Mouse (Mus musculus): ENCODE data around the gene Ppp1r37. TPM values are rescaled to one million over a fixed set of nuclear protein-coding genes. Genes with fewer than 3 reads are reported as not detected.
"Not testable (repeated sequence)": the region's sequence is repeated elsewhere in the genome, so short reads cannot be mapped to it uniquely, and the experiment has no call there.

The Ppp1r37 gene
- polyA plus RNA-seq (2015; fragmentation: Nextera tagmentation; extraction: Ambion mirVana): 9.5 and 11.3 TPM in 2 replicates

GRCm38 (mm10) chr7:19562643-19563410 is at the start of gene Ppp1r37:
Gene Ppp1r37 (minus strand): TSS chr7:19563076.
- Histone ChIP-seq H3K9ac (ENCODE audit: low read depth, low read length) (peak within 1 kb of the TSS; percentile 95), H3K4me1 (ENCODE audit: control insufficient read depth, low read depth, low read length) (peaks cover 62% of the 10 kb centered on the region), H3K27ac (ENCODE audit: low read length) (peak within 1 kb of the TSS; percentile 96), H3K4me3 (ENCODE audit: low read depth, low read length) (peak within 1 kb of the TSS; percentile 97), H3K9me3 (replicated peaks; ENCODE audit: control insufficient read depth, low read length) (no peaks in the 10 kb centered on the region), H3K4me2 (ENCODE audit: low read depth, low read length) (peak within 1 kb of the TSS; percentile 96), H3K36me3 (ENCODE audit: control insufficient read depth, insufficient read depth) (peaks cover 17% of the 10 kb centered on the region), H3K27me3 (ENCODE audit: control insufficient read depth, insufficient read depth, low read depth, low read length) (no peaks in the 10 kb centered on the region)
- 4% methylated on average over 19 of the region's 19 CpGs for WGBS (ENCODE audit: insufficient replicate concordance)
- ATAC-seq (ENCODE audit: low read depth): no peak

GRCm38 (mm10) chr7:19610969-19611368 is 48.1 kb upstream of the Ppp1r37 start:
- no peak overlapping the region for H3K4me2 ChIP-seq (ENCODE audit: low read depth, low read length)
- no peak overlapping the region for H3K27ac ChIP-seq (ENCODE audit: low read length)
- no peaks in the 10 kb centered on the region for H3K9me3 ChIP-seq (replicated peaks; ENCODE audit: control insufficient read depth, low read length)
- H3K4me1 ChIP-seq (ENCODE audit: control insufficient read depth, low read depth, low read length): no peaks in the 10 kb centered on the region
- no peak for ATAC-seq (ENCODE audit: low read depth)
- H3K9ac ChIP-seq (ENCODE audit: low read depth, low read length): no peak overlapping the region
- 72% methylated on average over 5 of the region's 5 CpGs for WGBS (ENCODE audit: insufficient replicate concordance)
- H3K36me3 ChIP-seq (ENCODE audit: control insufficient read depth, insufficient read depth): no peaks in the 10 kb centered on the region
- no peaks in the 10 kb centered on the region for H3K27me3 ChIP-seq (ENCODE audit: control insufficient read depth, insufficient read depth, low read depth, low read length)
- H3K4me3 ChIP-seq (ENCODE audit: low read depth, low read length): no peak overlapping the region

- Histone ChIP-seq H3K27ac (ENCODE audit: low read length) (no peak overlapping the region), H3K9ac (ENCODE audit: low read depth, low read length) (no peak overlapping the region), H3K4me2 (ENCODE audit: low read depth, low read length) (no peak overlapping the region), H3K4me1 (ENCODE audit: control insufficient read depth, low read depth, low read length) (no peaks in the 10 kb centered on the region), H3K27me3 (ENCODE audit: control insufficient read depth, insufficient read depth, low read depth, low read length) (no peaks in the 10 kb centered on the region), H3K9me3 (replicated peaks; ENCODE audit: control insufficient read depth, low read length) (no peaks in the 10 kb centered on the region), H3K36me3 (ENCODE audit: control insufficient read depth, insufficient read depth) (no peaks in the 10 kb centered on the region), H3K4me3 (ENCODE audit: low read depth, low read length) (no peak overlapping the region)
- ATAC-seq (ENCODE audit: low read depth): no peak
- 81% methylated on average over 12 of the region's 12 CpGs for WGBS (ENCODE audit: insufficient replicate concordance)
Measured at GRCm38 (mm10) chr7:19609641-19610332, 46.9 kb upstream of the Ppp1r37 start.

GRCm38 (mm10) chr7:19607291-19607690 is 44.4 kb upstream of the Ppp1r37 start:
- Histone ChIP-seq H3K4me3 (ENCODE audit: low read depth, low read length) (no peak overlapping the region), H3K36me3 (ENCODE audit: control insufficient read depth, insufficient read depth) (no peaks in the 10 kb centered on the region), H3K27ac (ENCODE audit: low read length) (no peak overlapping the region), H3K9ac (ENCODE audit: low read depth, low read length) (no peak overlapping the region), H3K9me3 (replicated peaks; ENCODE audit: control insufficient read depth, low read length) (no peaks in the 10 kb centered on the region), H3K27me3 (ENCODE audit: control insufficient read depth, insufficient read depth, low read depth, low read length) (no peaks in the 10 kb centered on the region), H3K4me1 (ENCODE audit: control insufficient read depth, low read depth, low read length) (peaks cover 12% of the 10 kb centered on the region), H3K4me2 (ENCODE audit: low read depth, low read length) (no peak overlapping the region)
- 77% methylated on average over 5 of the region's 5 CpGs for WGBS (ENCODE audit: insufficient replicate concordance)
- no peak for ATAC-seq (ENCODE audit: low read depth)

- Histone ChIP-seq H3K4me1 (ENCODE audit: control insufficient read depth, low read depth, low read length) (peaks cover 15% of the 10 kb centered on the region), H3K4me3 (ENCODE audit: low read depth, low read length) (peak overlapping the region; percentile 84), H3K4me2 (ENCODE audit: low read depth, low read length) (peak overlapping the region; percentile 80)
- 53% methylated on average over 10 of the region's 10 CpGs for WGBS (ENCODE audit: insufficient replicate concordance)
- not testable (repeated sequence) for H3K9me3 ChIP-seq (replicated peaks; ENCODE audit: control insufficient read depth, low read length); ATAC-seq (ENCODE audit: low read depth); H3K27ac ChIP-seq (ENCODE audit: low read length); H3K9ac ChIP-seq (ENCODE audit: low read depth, low read length); H3K27me3 ChIP-seq (ENCODE audit: control insufficient read depth, insufficient read depth, low read depth, low read length); H3K36me3 ChIP-seq (ENCODE audit: control insufficient read depth, insufficient read depth)
Measured at GRCm38 (mm10) chr7:19604606-19605214, 41.8 kb upstream of the Ppp1r37 start.

GRCm38 (mm10) chr7:19603849-19604605 is 41.2 kb upstream of the Ppp1r37 start, which contains the start of gene Clasrp:
Gene Clasrp (minus strand): TSS chr7:19604486.
- peak within 1 kb of the TSS; percentile 90 for H3K9ac ChIP-seq (ENCODE audit: low read depth, low read length)
- no peaks in the 10 kb centered on the region for H3K36me3 ChIP-seq (ENCODE audit: control insufficient read depth, insufficient read depth)
- 1% methylated on average over 51 of the region's 57 CpGs for WGBS (ENCODE audit: insufficient replicate concordance)
- H3K4me1 ChIP-seq (ENCODE audit: control insufficient read depth, low read depth, low read length): peaks cover 15% of the 10 kb centered on the region
- no peaks in the 10 kb centered on the region for H3K27me3 ChIP-seq (ENCODE audit: control insufficient read depth, insufficient read depth, low read depth, low read length)
- no peaks in the 10 kb centered on the region for H3K9me3 ChIP-seq (replicated peaks; ENCODE audit: control insufficient read depth, low read length)
- peak within 1 kb of the TSS; percentile 60 for H3K27ac ChIP-seq (ENCODE audit: low read length)
- ATAC-seq (ENCODE audit: low read depth): peak; percentile 93
- peak within 1 kb of the TSS; percentile 80 for H3K4me2 ChIP-seq (ENCODE audit: low read depth, low read length)
- peak within 1 kb of the TSS; percentile 84 for H3K4me3 ChIP-seq (ENCODE audit: low read depth, low read length)

- WGBS (ENCODE audit: insufficient replicate concordance): 74% methylated on average over 12 of the region's 12 CpGs
- Histone ChIP-seq H3K4me3 (ENCODE audit: low read depth, low read length) (no peak overlapping the region; the same call in 1 of the 2 replicates), H3K9ac (ENCODE audit: low read depth, low read length) (no peak overlapping the region)
Measured at GRCm38 (mm10) chr7:19603055-19603454, 40.2 kb upstream of the Ppp1r37 start.

GRCm38 (mm10) chr7:19600562-19600961 is 37.7 kb upstream of the Ppp1r37 start:
- H3K4me2 ChIP-seq (ENCODE audit: low read depth, low read length): no peak overlapping the region
- no peak overlapping the region for H3K4me3 ChIP-seq (ENCODE audit: low read depth, low read length)
- no peak overlapping the region for H3K9ac ChIP-seq (ENCODE audit: low read depth, low read length)
- no peak for ATAC-seq (ENCODE audit: low read depth)
- 65% methylated on average over 5 of the region's 5 CpGs for WGBS (ENCODE audit: insufficient replicate concordance)
- no peaks in the 10 kb centered on the region for H3K9me3 ChIP-seq (replicated peaks; ENCODE audit: control insufficient read depth, low read length)
- H3K27ac ChIP-seq (ENCODE audit: low read length): no peak overlapping the region
- no peaks in the 10 kb centered on the region for H3K27me3 ChIP-seq (ENCODE audit: control insufficient read depth, insufficient read depth, low read depth, low read length)
- H3K4me1 ChIP-seq (ENCODE audit: control insufficient read depth, low read depth, low read length): peaks cover 15% of the 10 kb centered on the region
- no peaks in the 10 kb centered on the region for H3K36me3 ChIP-seq (ENCODE audit: control insufficient read depth, insufficient read depth)

More at GRCm38 (mm10) chr7:19603055-19603454, 40.2 kb upstream of the Ppp1r37 start:
- H3K27me3 ChIP-seq (ENCODE audit: control insufficient read depth, insufficient read depth, low read depth, low read length): no peaks in the 10 kb centered on the region
- no peak for ATAC-seq (ENCODE audit: low read depth)
- no peaks in the 10 kb centered on the region for H3K36me3 ChIP-seq (ENCODE audit: control insufficient read depth, insufficient read depth)
- H3K4me1 ChIP-seq (ENCODE audit: control insufficient read depth, low read depth, low read length): peaks cover 15% of the 10 kb centered on the region
- H3K4me2 ChIP-seq (ENCODE audit: low read depth, low read length): peak overlapping the region; percentile 80
- H3K27ac ChIP-seq (ENCODE audit: low read length): no peak overlapping the region
- no peaks in the 10 kb centered on the region for H3K9me3 ChIP-seq (replicated peaks; ENCODE audit: control insufficient read depth, low read length)
